ENCODE assay signal across 16 mouse cellular contexts in genomic region chr17:28363507-28363906, GRCm38 (mm10). TPM values are rescaled to one million over a fixed set of nuclear protein-coding genes. Genes with fewer than 3 reads are reported as not detected.
DNase-seq lines count a peak whose midpoint lies in the region; ATAC-seq and TF ChIP-seq lines count a peak whose summit lies in the region.
"Had no signal": no experiment of that assay in that cellular context is flagged by ENCODE, and none has a peak within 500 bp of the region (broad histone marks: within the 10 kb centered on the region; RNA-seq: fewer than 3 reads in every experiment).

No protein-coding gene starts in this region.

- peak; percentile 43 for DNase-seq in embryo, embryonic 10.5 days (ENCODE audit: low spot score)
- no peak for DNase-seq in embryo, embryonic 10 days (ENCODE audit: low spot score)
- no peak for DNase-seq in kidney, postnatal 25 days
- DNase-seq in stomach, postnatal 0 days (ENCODE audit: low spot score), result no peak
- no peak for DNase-seq in ovary, postnatal 36 days (ENCODE audit: low spot score)
- no peak for DNase-seq in urinary bladder, adult 2 months (ENCODE audit: low spot score)
- DNase-seq: adrenal gland, adult 2 months; gastrocnemius, postnatal 10 days; kidney, postnatal 14 days; lung, postnatal 10 days; right cerebral cortex, postnatal 14 days; thymus, adult 18-20 months had no signal

- peak overlapping the region; percentile 34; the same call in 1 of the 2 replicates for H3K9ac ChIP-seq in kidney, embryonic 15.5 days
- no peak overlapping the region for H3K9ac ChIP-seq in stomach, embryonic 14.5 days (replicated peaks; ENCODE audit: low read depth, low read length)
- H3K9ac ChIP-seq in stomach, postnatal 0 days (ENCODE audit: low read length), result no peak overlapping the region; the same call in 1 of the 2 replicates

- peak overlapping the region; percentile 36; the same call in 1 of the 2 replicates for H3K4me3 ChIP-seq in kidney, embryonic 15.5 days (replicated peaks)
- no peak overlapping the region for H3K4me3 ChIP-seq in stomach, embryonic 14.5 days (ENCODE audit: low read depth, low read length)
- no peak overlapping the region for H3K4me3 ChIP-seq in stomach, postnatal 0 days (ENCODE audit: low read depth, low read length)
- H3K4me3 ChIP-seq: left cerebral cortex, adult 2 months had no signal

- TF ChIP-seq EP300 in stomach, postnatal 0 days (optimal IDR thresholded peaks at IDR 0.05), result no peak

- WGBS in kidney, embryonic 15.5 days, result 17% methylated on average over 6 of the region's 6 CpGs
- WGBS in stomach, embryonic 14.5 days, result 37% methylated on average over 6 of the region's 6 CpGs
- WGBS in stomach, postnatal 0 days, result 70% methylated on average over 5 of the region's 6 CpGs

- no peak for ATAC-seq in kidney, embryonic 15.5 days (replicated peaks; ENCODE audit: low FRiP score)
- no peak for ATAC-seq in stomach, embryonic 14.5 days (ENCODE audit: insufficient number of reproducible peaks, insufficient read depth, low FRiP score, low read depth)
- ATAC-seq in stomach, postnatal 0 days (ENCODE audit: low FRiP score, low TSS enrichment), result no peak

- no peak overlapping the region for H3K27ac ChIP-seq in kidney, embryonic 15.5 days
- no peak overlapping the region for H3K27ac ChIP-seq in stomach, embryonic 14.5 days (ENCODE audit: low read length)
- H3K27ac ChIP-seq in stomach, postnatal 0 days (replicated peaks), result no peak overlapping the region
- H3K27ac ChIP-seq: left cerebral cortex, adult 2 months; neural tube, embryonic 13.5 days had no signal

- H3K27me3 ChIP-seq in kidney, embryonic 15.5 days, result peaks cover 57% of the 10 kb centered on the region
- H3K27me3 ChIP-seq in stomach, embryonic 14.5 days (ENCODE audit: control insufficient read depth, insufficient read depth, low read length), result 0 out of 2 replicates have a peak, but pooled peaks cover 7% of the 10 kb centered on the region
- no peaks in the 10 kb centered on the region for H3K27me3 ChIP-seq in stomach, postnatal 0 days (ENCODE audit: control insufficient read depth, insufficient read depth, low read length)

- H3K4me1 ChIP-seq in kidney, embryonic 15.5 days, result peaks cover 54% of the 10 kb centered on the region
- H3K4me1 ChIP-seq in stomach, embryonic 14.5 days (ENCODE audit: control insufficient read depth, insufficient read depth, low read length), result peaks cover 18% of the 10 kb centered on the region; the same call in 1 of the 2 replicates
- peaks cover 5% of the 10 kb centered on the region; the same call in 1 of the 2 replicates for H3K4me1 ChIP-seq in stomach, postnatal 0 days (replicated peaks; ENCODE audit: control insufficient read depth, insufficient read depth)

- peak overlapping the region; percentile 67 for H3K4me2 ChIP-seq in kidney, embryonic 15.5 days
- peak overlapping the region; percentile 42 for H3K4me2 ChIP-seq in stomach, embryonic 14.5 days (replicated peaks; ENCODE audit: low read depth, low read length)
- no peak overlapping the region for H3K4me2 ChIP-seq in stomach, postnatal 0 days (replicated peaks; ENCODE audit: low read depth)

- H3K9me3 ChIP-seq in kidney, embryonic 15.5 days (replicated peaks), result no peaks in the 10 kb centered on the region
- H3K9me3 ChIP-seq in stomach, embryonic 14.5 days (ENCODE audit: control insufficient read depth, low read depth, low read length), result no peaks in the 10 kb centered on the region
- H3K9me3 ChIP-seq in stomach, postnatal 0 days (ENCODE audit: control insufficient read depth, low read length), result no peaks in the 10 kb centered on the region
- H3K9me3 ChIP-seq: neural tube, embryonic 13.5 days had no signal

- TF ChIP-seq CTCF in stomach, postnatal 0 days (IDR thresholded peaks at IDR 0.05; ENCODE audit: low read depth), result no peak

- H3K36me3 ChIP-seq in kidney, embryonic 15.5 days, result no peaks in the 10 kb centered on the region
- no peaks in the 10 kb centered on the region for H3K36me3 ChIP-seq in stomach, embryonic 14.5 days (ENCODE audit: control insufficient read depth, insufficient read depth, low read length)
- no peaks in the 10 kb centered on the region for H3K36me3 ChIP-seq in stomach, postnatal 0 days (ENCODE audit: control insufficient read depth, insufficient read depth, low read length)
- H3K36me3 ChIP-seq: neural tube, embryonic 13.5 days had no signal

RNA-seq across cellular contexts. Expression of gene Tulp1, which starts 1.5 kb away (rescaled TPM):
- polyA plus RNA-seq in kidney, embryonic 15.5 days (2015; fragmentation: Nextera tagmentation; extraction: Ambion mirVana), result 5.6 and 6.4 TPM in 2 replicates
- 5.2 and 6.6 TPM in 2 replicates for polyA plus RNA-seq in stomach, embryonic 14.5 days (2014; fragmentation: Nextera tagmentation; extraction: Ambion mirVana)
- polyA plus RNA-seq in stomach, postnatal 0 days (2015; fragmentation: Nextera tagmentation; extraction: Ambion mirVana), result 3.3 and 3.5 TPM in 2 replicates
- 0.65 and 0.84 TPM in 2 replicates for polyA plus RNA-seq in urinary bladder, adult 2 months (2012; rRNA removed)

RNA-seq across cellular contexts. Expression of gene Tead3, which starts 12.9 kb away (rescaled TPM):
- 9.8 and 11.0 TPM in 2 replicates for polyA plus RNA-seq in kidney, embryonic 15.5 days (2015; fragmentation: Nextera tagmentation; extraction: Ambion mirVana)
- 15.7 and 16.0 TPM in 2 replicates for polyA plus RNA-seq in stomach, embryonic 14.5 days (2014; fragmentation: Nextera tagmentation; extraction: Ambion mirVana)
- polyA plus RNA-seq in stomach, postnatal 0 days (2015; fragmentation: Nextera tagmentation; extraction: Ambion mirVana), result 8.7 and 9.2 TPM in 2 replicates
- 41.6 and 64.2 TPM in 2 replicates for polyA plus RNA-seq in urinary bladder, adult 2 months (2012; rRNA removed)

RNA-seq across cellular contexts. Expression of gene Rpl10a, which starts 35.2 kb away (rescaled TPM):
- 643 and 689 TPM in 2 replicates for polyA plus RNA-seq in kidney, embryonic 15.5 days (2015; fragmentation: Nextera tagmentation; extraction: Ambion mirVana)
- 797 and 911 TPM in 2 replicates for polyA plus RNA-seq in stomach, embryonic 14.5 days (2014; fragmentation: Nextera tagmentation; extraction: Ambion mirVana)
- polyA plus RNA-seq in stomach, postnatal 0 days (2015; fragmentation: Nextera tagmentation; extraction: Ambion mirVana), result 491 and 514 TPM in 2 replicates
- polyA plus RNA-seq in urinary bladder, adult 2 months (2012; rRNA removed), result 1,892 and 2,281 TPM in 2 replicates

RNA-seq across cellular contexts. Expression of gene Fance, which starts 50.2 kb away (rescaled TPM):
- polyA plus RNA-seq in kidney, embryonic 15.5 days (2015; fragmentation: Nextera tagmentation; extraction: Ambion mirVana), result 28.4 and 33.7 TPM in 2 replicates
- polyA plus RNA-seq in stomach, embryonic 14.5 days (2014; fragmentation: Nextera tagmentation; extraction: Ambion mirVana), result 26.5 and 29.9 TPM in 2 replicates
- 19.2 and 20.4 TPM in 2 replicates for polyA plus RNA-seq in stomach, postnatal 0 days (2015; fragmentation: Nextera tagmentation; extraction: Ambion mirVana)
- 11.6 and 18.0 TPM in 2 replicates for polyA plus RNA-seq in urinary bladder, adult 2 months (2012; rRNA removed)
